Mouse (Mus musculus): ENCODE data around the gene Pbx3.

The Pbx3 gene

DNA sequence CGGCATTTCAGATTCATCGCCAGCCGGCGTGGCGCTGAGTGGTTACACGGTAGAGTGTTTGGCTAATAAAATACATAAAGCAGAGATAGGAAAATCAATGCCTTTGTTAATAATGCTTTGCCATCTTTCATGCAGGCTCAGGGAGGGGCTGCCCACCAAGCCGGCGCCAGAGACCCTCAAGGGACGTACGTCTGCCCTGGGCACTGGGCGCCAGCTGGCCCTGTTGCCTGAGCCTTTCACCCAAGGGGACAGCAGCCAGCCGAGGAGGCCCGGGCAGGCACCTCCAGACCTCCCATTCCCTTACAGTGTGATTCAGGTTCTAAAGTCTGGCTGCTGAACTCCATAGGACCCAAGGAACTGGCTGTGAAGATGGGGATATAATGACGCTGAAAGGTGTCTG, 225.5 kb downstream of the Pbx3 start:
- DNase-seq (ENCODE audit: low read depth, low spot score) = no peak

GRCm38 (mm10) chr2:34147036-34147435, 225.9 kb downstream of the Pbx3 start:
- DNase-seq (ENCODE audit: low read depth, low spot score) = no peak

- DNase-seq (ENCODE audit: low read depth, low spot score) = no peak
These were observed 226.5 kb downstream of the Pbx3 start for GRCm38 (mm10) chr2:34146431-34146830.

DNA sequence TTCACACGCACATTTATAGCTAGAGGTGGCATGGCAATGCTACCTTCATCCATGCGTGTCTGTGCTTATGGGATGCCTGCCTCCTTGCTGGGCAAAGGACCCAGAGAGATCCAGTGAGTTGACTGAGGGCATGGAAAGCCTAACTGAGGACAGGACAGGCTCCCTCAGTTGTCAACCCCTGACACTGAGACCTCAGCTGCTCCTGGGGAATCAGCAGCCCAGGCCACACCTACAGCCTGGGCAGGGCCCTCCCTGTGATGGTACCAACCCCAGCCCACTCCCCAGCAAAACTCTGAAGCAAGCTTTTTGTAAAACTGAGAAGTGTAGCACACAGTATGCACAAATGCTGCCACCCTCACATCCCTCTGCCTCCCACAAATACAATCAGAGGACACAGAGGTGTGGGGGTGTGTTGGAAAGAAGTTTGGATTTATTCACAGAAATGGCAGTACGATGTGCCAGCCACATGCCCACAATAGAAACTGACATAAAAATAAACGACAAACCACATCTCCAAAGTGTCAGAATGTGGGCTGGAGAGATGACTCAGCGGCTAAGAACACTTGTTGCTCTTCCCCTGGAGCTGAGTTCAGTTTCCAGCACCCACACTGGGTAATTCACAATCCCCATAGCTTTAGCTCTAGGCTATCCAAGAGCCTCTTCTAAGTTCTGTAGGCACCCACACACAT, 233.3 kb downstream of the Pbx3 start:
- DNase-seq (ENCODE audit: low read depth, low spot score) = no peak

GRCm38 (mm10) chr2:34135316-34135715, 237.6 kb downstream of the Pbx3 start:
- DNase-seq (ENCODE audit: low read depth, low spot score) = no peak

GRCm38 (mm10) chr2:34132751-34133150, 240.2 kb downstream of the Pbx3 start:
- no peak for DNase-seq (ENCODE audit: low read depth, low spot score)

DNA sequence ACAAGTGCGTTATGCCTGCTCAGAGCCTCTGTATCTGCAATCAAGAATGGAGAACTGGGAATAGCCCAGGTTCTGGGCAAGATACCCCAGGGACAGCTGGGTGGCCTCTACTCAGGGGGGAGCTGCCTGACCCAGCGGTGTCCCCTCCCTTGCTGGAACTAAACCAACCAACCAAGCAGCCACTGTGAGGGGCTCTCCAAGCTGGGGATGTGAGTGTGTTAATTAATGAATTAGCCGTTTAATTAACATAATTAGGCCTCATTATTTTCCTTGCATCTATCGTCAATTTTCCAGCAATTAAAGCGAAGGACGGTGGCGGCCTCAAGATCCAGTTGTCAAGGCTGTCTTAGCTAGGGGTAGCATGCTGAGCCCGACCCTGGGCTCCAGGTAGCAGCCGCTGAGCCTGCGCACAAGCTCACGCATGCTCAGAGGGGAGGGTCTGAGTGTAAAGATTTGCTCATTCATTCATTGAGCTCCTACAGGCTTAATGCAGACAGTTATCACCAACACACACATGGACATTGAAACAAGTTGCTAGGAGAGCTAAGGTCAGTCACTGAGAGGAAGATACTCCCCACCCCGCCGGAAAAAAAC, 243.2 kb downstream of the Pbx3 start:
- no peak for DNase-seq (ENCODE audit: low read depth, low spot score)

- no peak for DNase-seq (ENCODE audit: low read depth, low spot score)
These were observed 245.1 kb downstream of the Pbx3 start for GRCm38 (mm10) chr2:34127871-34128270.

- DNase-seq (ENCODE audit: low read depth, low spot score) = no peak
These were observed 249.0 kb downstream of the Pbx3 start for GRCm38 (mm10) chr2:34123896-34124295.

All from ZHBTc4 (cell line).